Mouse (Mus musculus): ENCODE data around the gene Amigo3.

DNA sequence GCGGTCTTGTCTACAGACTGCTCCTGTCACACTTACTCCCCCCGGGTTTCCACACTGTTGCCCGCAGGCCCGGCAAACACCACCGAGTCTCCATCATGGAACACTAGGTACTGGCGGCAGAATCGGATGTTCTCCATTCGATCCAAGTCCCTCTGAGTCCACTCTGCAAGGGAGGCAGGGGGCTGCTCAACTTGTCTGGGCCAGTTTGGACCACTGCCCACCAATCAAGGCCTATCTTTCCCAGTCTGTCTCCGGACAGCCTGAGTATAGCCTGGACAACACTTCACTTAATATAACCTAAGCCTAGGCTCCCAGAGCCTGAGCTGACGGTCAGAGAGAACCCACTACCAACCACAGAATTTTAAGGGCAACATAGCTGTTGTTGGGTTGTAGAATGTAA, 40.6 kb downstream of the Amigo3 start:
- TF ChIP-seq CTCF (IDR thresholded peaks at IDR 0.05; ENCODE audit: extremely low read depth, insufficient read depth, low read length): no peak
- TF ChIP-seq POLR2A (IDR thresholded peaks at IDR 0.05; ENCODE audit: extremely low read depth, insufficient read depth, low read length): no peak
